Mouse (Mus musculus) embryonic fibroblast, embryonic 13.5 days (primary cell): ENCODE measurements around the gene Sim1.

Experiments
- CTCF ChIP-seq: IDR thresholded peaks from 2 replicates; pipeline ENCODE4 v1.5.1; 2011; ENCODE audit warnings: mild to moderate bottlenecking, control low read depth, low read length, moderate library complexity, borderline replicate concordance; ENCODE audit not compliant: insufficient read depth
- POLR2A ChIP-seq: IDR thresholded peaks from 2 replicates; pipeline ENCODE4 v1.6.1; 2011; ENCODE audit warnings: low read depth, mild to moderate bottlenecking, control low read depth, low read length, moderate library complexity

DNA sequence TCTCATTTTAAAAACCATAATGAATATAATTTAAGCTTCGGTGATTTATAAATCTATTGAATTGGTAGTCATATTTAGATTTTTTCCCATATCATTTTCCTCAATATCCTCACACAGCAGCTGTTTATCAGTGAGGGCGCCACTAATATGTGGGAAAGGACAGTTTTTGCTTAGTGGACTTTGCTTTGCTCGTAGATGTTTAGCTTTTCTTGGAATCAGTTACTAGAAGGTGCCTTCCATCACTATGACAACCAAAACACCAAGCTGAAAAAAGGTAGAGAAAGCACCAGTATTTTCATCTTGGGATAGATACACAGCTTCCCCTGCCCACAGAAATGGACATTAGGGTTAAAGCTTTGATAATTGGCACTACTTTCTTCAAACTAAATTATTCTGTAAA lies 87.3 kb downstream of the Sim1 start:
- TF ChIP-seq POLR2A (no peak), CTCF (no peak)
